Mouse (Mus musculus) heart, adult 18-20 months (tissue): Measurements from ENCODE around the gene Itga5. TPM values are rescaled to one million over a fixed set of nuclear protein-coding genes. Genes with fewer than 3 reads are reported as not detected.

ENCODE experiments used
- DNase-seq, 2 experiments: peaks; one replicate each; pipeline ENCODE4 v3.0.0; 2021 to 2022; ENCODE audit warnings: mixed read lengths in 1 of 2
- total RNA-seq, 2 experiments: library from RNA; stranded (reverse); gene quantifications; 2 replicates each; pipeline ENCODE4 v1.2.3; 2021

Gene Itga5
- total RNA-seq, 2 experiments from 2014 or later, result 30.8 to 37.3 TPM

- DNase-seq, result peak in 1 of 2 experiments; percentile 13
Observed at GRCm38 (mm10) chr15:103340786-103341185, 25.8 kb downstream of the Itga5 start.

- peak; percentile 38 to 44 for DNase-seq
Observed at GRCm38 (mm10) chr15:103339961-103340337, 26.6 kb downstream of the Itga5 start, which contains the start of gene Zfp385a. Zfp385a (minus strand) TSS chr15:103340093.

- DNase-seq, result peak in 1 of 2 experiments; percentile 7
Observed at GRCm38 (mm10) chr15:103339166-103339960, 27.2 kb downstream of the Itga5 start.

GRCm38 (mm10) chr15:103338829-103339165 is 27.8 kb downstream of the Itga5 start:
- peak in 1 of 2 experiments; percentile 1 for DNase-seq

GRCm38 (mm10) chr15:103336996-103337667 is 29.4 kb downstream of the Itga5 start:
- no peak for DNase-seq

GRCm38 (mm10) chr15:103335488-103336235 is 30.9 kb downstream of the Itga5 start:
- no peak for DNase-seq

- no peak for DNase-seq
Observed at GRCm38 (mm10) chr15:103335040-103335439, 31.5 kb downstream of the Itga5 start.

- peak in 1 of 2 experiments; percentile 4 for DNase-seq
Observed at GRCm38 (mm10) chr15:103334194-103334593, 32.4 kb downstream of the Itga5 start.

GRCm38 (mm10) chr15:103333738-103334137 is 32.8 kb downstream of the Itga5 start:
- DNase-seq, result peak; percentile 24 to 74

- DNase-seq, result peak in 1 of 2 experiments; percentile 59
Observed at GRCm38 (mm10) chr15:103333081-103333615, 33.4 kb downstream of the Itga5 start.

- peak; percentile 92 to 94 for DNase-seq
Observed at GRCm38 (mm10) chr15:103323455-103324247, 42.9 kb downstream of the Itga5 start.

- peak; percentile 61 to 71 for DNase-seq
Observed at GRCm38 (mm10) chr15:103323070-103323454, 43.5 kb downstream of the Itga5 start.

GRCm38 (mm10) chr15:103322396-103322795 is 44.2 kb downstream of the Itga5 start:
- DNase-seq, result no peak

- peak in 1 of 2 experiments; percentile 59 for DNase-seq
Observed at GRCm38 (mm10) chr15:103321076-103321475, 45.5 kb downstream of the Itga5 start.

GRCm38 (mm10) chr15:103318201-103318816 is 48.3 kb downstream of the Itga5 start:
- peak; percentile 69 to 82 for DNase-seq

- DNase-seq, result peak in 1 of 2 experiments; percentile 44
Observed at GRCm38 (mm10) chr15:103317731-103318130, 48.8 kb downstream of the Itga5 start.

GRCm38 (mm10) chr15:103317120-103317519 is 49.4 kb downstream of the Itga5 start:
- peak; percentile 55 to 69 for DNase-seq

- DNase-seq, result peak; percentile 90 to 91
Observed at GRCm38 (mm10) chr15:103315979-103316776, 50.4 kb downstream of the Itga5 start.

- peak; percentile 76 to 83 for DNase-seq
Observed at GRCm38 (mm10) chr15:103315011-103315502, 51.5 kb downstream of the Itga5 start.

GRCm38 (mm10) chr15:103314181-103314580 is 52.4 kb downstream of the Itga5 start:
- DNase-seq, result no peak
